Mouse (Mus musculus): ENCODE results near the gene Grem2.

Gene Grem2

DNA sequence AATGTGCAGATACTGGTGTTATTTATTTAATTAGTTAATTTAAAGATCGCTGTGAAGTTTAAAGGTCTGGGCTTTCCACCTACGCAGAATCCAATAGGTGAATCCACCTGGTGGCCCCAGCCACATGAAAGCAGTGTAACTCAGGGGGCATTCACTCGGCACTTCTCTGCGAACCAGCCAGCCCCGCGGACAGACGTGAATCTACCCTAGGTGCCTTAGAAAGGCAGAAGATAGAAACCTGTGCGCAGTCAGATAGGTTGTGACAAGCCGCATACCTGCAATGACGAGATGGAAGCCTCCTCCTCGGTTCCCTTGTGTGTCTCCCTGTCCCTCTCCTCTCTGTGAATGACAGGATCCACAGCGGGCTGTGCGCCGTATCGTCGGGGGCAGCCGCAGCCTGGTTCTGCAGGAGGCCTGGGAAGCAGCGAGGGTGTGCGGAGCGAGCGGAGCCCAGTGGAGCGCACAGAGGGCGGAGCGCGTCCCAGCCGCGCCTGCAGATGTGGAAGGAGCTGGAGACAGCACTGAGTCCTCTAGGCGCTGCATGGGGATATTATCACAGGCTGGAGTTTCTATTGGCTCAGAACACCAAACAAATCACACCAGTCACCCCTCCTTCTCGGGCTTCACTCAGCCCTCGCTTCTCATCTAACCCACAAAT is at the start of gene Grem2:
Gene Grem2 (minus strand): TSS at position 522 of the 658 bp plus-strand sequence.
- no peak for DNase-seq (ENCODE audit: extremely low spot score, low read depth, low spot score)

DNA sequence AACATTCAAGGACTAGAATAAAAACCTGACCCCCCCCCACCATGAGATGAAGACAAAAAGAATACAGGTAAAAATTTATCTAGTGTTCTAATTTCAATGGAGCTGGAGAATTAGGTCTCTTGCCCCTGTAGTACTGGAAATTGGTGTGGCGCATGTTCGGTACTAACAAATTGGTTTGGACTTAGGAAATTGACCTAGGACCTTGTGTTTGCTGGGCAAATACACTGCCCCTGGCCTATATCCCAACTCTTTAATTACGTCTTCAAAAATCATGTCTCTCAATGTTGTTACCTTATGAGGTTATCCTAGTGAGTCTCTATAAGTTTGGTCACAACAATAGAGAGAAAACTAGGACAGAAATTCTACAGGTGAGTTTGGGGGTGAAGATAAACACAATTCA is 38.2 kb upstream of the Grem2 start:
- no peak for DNase-seq (ENCODE audit: extremely low spot score, low read depth, low spot score)

DNA sequence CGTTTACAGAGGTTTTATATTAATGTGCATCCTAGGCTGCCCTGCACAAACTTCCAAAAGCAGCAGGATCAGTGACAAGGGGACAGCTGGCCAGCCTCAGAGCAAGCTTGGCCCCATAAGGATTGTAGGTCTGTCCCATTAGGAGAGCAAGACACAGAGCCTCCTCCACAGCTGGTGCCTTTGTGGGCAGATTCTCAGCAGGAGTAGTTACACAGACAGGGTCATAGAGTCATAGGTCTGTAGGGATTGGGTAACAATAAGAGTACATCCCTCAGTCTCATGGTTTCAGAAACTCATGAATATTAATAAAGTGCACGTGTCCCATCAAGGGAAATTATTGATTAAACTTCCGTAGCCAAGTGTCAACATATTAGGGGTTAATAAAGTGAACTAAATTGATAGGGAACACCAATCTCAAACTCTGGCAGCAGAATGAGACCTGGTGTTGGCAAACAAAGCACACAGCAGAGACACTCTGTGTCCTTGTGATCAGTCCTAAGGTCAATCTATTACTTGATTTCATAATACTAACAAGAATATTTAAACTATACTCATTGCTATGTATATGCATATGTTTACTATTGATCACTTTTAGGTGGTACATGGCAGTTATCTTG is 9.5 kb upstream of the Grem2 start:
- DNase-seq (ENCODE audit: extremely low spot score, low read depth, low spot score), result no peak

DNA sequence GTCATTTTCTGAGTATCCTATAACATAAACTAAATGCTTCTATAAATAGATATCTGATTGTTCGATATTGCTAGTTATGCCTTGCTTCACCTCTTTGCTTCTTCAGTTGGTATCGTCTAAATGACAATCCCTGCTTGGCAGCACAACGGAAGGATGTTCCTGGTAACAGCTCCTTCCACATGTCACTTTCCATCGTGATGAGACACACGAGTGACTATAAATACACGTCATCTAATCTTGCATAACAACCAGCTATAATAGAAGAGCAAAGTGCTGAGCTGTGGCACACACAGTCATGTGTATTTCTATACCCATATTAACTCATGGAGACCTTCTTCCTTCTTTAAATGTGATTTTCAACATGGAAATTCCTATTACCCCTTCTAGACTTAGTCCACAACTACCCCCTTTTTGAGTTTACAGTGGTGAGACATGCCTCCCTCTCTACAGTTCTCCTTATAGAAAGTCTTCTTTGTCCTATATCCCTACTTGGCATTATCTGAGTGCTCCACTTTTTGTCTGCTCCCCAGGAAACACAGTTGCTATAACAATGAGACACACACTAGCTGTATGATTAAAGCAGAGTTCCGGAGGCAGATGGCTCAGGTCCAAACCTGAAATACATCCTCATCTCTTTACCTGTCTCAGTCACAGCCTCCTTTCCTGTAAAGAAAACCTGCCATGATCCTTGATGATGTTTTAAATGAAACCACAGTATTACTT is 8.0 kb upstream of the Grem2 start:
- no peak for DNase-seq (ENCODE audit: extremely low spot score, low read depth, low spot score)

DNA sequence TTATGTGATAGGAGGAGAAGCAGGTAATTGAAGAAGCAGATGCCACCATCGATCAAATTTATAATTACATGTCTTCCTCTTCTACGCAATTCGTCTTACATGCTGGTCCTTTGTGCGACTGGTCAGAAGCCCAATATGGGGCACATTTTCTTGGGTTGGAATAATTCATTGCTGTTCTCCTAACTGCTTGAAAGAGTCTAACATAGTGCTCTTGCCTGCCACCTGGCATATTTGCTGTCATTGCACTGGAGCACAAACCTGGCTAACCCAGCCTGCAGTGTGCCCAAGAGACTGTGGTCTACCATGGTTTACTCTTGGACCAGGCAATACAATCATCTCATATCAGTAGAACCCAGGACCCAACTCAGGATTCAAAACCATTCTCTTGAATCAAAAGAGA is 2.7 kb downstream of the Grem2 start:
- DNase-seq (ENCODE audit: extremely low spot score, low read depth, low spot score), result no peak

DNA sequence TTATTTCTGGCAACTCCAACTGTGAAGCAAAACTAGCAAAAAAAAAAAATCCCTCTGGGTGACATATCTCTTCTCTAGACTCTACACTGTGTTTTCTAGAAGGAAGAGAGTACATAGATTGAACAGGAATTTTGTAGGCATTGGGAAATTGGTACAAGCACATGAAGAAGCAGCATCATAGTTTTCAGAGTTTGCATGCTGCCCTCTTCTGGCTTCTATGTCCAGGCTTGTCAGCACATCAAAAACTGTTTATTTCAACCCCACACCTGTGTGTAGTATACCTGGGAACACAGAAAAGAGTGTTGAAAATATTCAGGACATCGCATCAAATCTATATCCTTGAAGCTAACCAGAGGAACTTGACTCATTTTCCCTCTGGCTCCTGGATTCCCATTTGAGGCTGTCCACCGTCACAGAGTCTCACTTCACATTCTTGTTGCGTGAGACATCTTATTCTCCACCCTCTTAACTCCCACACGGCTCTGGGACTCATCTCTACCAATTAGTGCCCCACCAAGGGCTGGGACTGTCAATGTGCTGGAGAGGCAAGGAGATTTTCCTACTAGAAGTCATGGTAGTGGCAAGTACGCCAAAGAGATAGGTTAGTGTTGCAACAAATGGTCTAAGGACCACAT is 3.3 kb downstream of the Grem2 start:
- no peak for DNase-seq (ENCODE audit: extremely low spot score, low read depth, low spot score)

DNA sequence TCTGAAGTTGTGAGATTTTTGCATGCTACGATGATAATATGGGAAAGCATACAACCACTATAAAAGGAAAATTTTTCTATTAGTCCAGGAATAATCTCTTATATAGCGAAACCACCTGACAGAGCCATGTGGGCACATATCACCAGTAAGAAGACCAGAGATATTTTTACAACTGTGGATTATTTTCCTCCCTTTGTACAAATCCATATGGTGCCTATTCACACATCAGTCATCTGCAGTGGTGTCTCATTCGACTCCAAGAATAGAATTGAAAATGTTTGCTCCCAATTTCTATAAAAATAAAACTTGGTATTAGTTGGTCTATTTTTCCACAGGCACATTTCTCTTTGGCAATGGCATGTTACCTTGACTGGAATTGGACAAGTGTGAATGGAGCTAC is 11.8 kb downstream of the Grem2 start:
- DNase-seq (ENCODE audit: extremely low spot score, low read depth, low spot score), result no peak

DNA sequence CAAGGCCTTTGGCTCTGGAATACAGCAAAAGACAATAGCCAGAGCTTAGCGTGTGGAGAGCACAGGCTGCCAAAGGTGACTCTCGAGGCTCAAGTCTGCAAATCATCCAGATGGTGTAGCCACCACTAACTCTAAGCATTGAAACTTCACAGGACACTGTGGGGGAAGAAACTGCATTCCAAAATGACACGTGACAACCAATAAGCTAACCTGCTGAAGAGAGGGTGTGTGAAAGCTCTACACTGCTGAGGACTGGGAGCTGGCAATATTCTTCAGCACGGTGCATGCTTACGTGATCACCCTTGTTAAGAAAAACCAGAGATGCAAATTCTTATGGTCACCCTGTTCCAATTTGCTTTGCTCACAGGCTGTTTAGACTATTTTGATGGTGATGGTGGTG is 13.4 kb downstream of the Grem2 start:
- DNase-seq (ENCODE audit: extremely low spot score, low read depth, low spot score), result no peak

DNA sequence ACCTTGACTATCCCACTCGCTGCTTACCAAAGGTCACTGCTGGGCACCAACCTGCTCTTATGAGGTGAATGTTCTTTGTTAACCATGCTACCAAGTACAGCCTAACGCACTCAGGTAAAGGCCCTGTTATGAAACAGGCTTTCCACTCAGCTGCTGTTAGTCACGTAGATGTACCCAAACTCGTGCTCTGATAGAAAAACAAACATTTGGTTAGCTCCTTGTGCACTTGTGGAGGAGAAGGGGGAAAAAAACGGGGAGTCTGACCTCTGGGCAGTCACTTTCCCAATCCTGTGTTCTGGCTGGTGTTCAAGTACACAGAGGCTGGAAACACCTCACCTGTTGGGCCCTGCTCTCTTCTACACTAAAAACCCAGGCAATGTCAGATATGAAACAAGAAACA is 14.0 kb downstream of the Grem2 start:
- DNase-seq (ENCODE audit: extremely low spot score, low read depth, low spot score), result no peak

DNA sequence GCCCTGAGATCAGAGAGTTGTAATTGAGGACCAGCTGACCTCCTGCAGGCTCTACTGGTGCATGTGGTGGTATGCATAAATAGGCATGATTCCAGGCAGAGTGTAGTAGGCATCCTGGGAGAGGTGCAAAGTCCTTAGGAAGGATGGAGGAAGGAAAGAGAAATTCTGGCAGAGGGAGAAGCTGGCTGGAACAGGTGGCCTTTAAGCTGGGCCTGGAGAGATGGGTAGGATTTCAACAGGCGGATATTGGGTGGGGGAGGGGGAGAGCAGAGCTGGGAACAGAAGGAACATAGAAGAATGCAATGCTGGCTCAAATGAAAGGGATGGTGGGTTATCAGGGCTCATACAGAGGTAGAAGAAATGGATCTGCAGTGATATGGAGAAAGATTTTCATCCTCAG is 18.9 kb downstream of the Grem2 start:
- DNase-seq (ENCODE audit: extremely low spot score, low read depth, low spot score), result no peak

DNA sequence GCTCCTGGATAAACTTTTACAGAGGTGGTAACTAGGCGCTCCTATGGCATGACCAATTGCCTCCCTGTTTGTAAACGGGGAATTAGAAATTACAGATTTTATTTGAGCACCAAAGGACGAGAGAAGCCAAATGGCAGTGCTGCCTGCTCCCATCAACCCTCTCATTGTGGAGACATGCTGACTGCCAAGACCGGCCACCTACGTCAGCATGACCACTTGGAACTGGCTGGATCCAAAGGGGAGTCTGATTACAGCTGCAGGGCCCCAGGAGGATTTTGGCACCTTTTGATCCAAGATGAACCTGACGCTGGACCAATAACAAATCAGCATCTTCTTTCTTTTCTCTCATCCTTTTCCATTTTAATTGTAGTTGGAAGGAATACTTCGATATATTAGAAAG is 29.1 kb downstream of the Grem2 start:
- DNase-seq (ENCODE audit: extremely low spot score, low read depth, low spot score), result no peak

DNA sequence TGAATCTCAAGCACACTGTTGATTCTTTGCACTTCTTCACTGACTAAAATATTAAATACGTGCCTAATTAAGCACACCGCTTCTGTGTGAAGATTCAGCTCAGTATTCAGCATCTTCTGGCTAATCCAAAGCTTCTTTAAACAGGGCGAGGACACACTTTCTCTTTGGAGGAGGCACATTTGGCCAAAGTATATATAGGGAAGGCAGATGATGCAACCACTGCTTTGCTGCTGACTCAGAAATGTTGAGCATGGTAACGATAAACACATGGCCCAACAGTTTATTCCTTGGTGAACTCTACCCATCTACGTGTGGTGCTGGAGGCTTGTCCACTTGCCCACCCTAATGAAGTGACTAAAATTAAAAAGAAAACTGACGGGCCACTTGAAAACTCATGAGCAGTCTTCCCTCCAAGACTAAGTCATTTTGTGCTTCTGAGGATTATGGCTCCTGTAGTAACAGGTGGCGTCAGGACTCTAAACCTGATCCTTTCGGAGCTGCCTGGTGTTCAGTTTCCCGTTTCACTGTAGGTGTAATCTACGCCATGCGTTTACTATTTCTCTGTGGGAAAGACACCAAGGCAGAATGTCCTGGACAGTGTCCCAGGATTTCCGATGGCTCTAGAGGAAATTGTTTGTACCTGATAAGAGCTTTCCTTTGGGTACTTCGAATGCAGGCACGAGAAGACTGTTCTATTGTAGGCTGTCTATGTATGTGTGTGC is 32.8 kb downstream of the Grem2 start:
- DNase-seq (ENCODE audit: extremely low spot score, low read depth, low spot score), result no peak

DNA sequence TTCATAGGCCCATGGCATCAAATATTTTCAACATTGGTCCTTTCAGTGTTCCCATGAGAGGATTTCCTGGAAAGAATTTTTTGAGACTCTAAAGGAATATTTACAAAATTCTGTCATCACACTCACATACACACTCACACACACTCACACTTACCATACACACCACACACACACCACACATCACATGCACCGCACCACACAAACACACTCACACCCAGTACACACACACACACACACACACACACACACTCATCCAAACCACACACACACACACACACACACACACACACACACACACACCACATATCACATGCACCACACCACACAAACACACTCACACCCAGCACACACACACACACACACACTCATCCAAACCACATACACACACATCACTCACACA is 33.5 kb downstream of the Grem2 start:
- DNase-seq (ENCODE audit: extremely low spot score, low read depth, low spot score), result no peak

DNA sequence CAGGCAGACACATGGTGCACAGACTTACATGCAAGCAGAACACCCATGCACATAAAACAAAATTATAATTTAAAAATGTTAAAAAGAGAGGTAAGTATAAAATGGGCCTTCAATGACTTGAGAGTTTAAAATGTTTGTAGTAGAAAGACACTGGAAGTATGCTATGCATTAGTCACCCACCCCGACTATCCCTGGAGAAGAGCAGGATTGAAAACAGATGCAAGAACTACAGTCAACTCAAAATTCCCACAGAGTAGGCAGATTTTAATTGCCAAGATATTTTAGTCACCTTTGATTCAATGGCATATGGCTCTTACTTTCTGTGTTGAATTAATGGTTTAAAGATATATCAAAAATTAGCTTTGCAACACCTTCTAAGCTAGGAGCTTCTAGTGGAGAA is 39.1 kb downstream of the Grem2 start:
- DNase-seq (ENCODE audit: extremely low spot score, low read depth, low spot score), result no peak

DNA sequence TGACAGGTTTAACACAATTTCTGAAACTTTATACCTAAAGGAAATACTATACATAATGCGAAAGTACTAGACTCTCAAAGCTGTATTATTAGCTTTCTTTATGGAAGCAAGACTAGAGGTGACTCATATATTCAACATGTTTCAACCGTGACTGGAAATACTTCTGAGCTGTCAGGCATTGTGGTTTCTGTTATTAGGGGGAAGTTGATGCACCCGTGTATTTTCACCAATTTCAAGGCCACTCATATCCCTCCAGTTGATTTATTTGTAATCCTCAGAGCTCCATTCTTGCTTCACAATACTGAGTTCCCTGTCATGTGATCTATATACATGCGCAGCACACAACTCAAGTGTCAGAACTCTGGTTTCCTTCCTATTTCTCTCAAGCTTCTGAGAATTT is 46.4 kb downstream of the Grem2 start:
- no peak for DNase-seq (ENCODE audit: extremely low spot score, low read depth, low spot score)

DNA sequence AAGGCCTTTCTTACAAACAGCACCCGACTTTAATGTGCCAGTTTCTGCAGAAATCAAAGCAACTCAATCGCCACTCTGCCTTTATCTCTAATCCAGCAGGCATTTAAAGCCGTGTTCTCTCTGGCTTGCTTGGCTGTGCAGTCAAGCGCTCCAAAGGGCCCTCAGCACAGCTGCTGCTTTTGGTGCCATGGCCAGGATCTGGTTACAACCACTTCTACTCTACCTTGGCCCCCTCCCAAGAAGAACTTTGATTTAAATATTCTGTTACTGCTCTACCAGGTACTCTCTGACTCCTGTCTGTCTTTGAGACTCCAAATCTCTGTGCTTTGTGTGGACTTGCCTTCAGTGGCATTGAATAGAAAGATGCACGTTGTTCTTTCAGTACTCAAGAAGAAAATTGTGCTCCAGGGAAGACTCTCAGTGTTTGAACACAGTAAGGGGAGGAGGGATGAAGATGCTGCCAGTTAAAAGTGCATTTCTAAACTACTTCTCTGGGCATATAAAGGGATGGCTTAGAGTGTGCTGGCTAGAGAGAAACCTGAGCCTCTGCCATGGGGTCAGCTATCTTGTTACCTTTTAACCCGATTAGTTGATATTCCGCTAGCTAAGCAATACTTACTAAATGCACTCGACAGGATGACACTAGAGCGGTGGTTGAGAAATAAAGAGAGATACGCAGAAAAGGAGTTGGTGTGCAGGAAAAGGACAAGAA is 61.1 kb downstream of the Grem2 start:
- no peak for DNase-seq (ENCODE audit: extremely low spot score, low read depth, low spot score)

DNA sequence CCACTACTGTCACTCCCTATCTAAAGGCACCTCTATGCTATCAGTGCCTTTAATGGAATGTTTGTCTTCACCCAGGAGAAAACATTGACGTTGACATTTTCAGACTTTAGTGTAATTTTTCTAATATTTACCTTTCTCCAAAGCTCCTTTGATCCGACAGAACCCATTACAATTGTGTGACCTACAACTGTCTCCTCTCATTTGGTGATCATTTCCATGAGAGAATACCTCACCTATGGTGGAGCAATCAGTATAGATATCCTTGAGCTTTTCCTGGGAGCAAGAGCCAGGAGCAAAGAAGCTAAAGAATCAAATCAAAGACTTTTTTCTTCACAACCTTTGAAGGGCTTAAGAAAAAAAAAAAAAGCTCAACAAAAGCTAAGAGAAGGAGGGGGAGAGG is 65.4 kb downstream of the Grem2 start:
- DNase-seq (ENCODE audit: extremely low spot score, low read depth, low spot score), result no peak

DNA sequence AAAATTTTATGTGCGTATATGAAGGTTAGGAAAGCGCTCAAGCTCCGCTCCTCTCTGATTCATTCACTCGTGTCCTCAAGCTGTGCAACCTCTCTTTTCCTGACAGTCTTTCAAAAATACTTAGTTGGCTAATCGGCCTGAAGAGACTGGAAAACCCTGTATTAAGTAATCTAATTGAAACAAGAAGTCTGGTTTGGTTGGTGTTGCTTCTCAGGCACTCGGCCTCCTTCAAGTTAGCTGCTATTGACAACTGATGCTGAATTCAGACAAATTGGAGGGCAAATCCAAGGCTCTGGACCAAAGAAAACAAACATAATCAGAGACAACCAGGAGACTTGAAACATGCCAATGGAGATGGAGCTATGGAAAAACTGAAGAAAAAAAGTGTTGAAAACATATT is 76.8 kb downstream of the Grem2 start:
- DNase-seq (ENCODE audit: extremely low spot score, low read depth, low spot score), result no peak

DNA sequence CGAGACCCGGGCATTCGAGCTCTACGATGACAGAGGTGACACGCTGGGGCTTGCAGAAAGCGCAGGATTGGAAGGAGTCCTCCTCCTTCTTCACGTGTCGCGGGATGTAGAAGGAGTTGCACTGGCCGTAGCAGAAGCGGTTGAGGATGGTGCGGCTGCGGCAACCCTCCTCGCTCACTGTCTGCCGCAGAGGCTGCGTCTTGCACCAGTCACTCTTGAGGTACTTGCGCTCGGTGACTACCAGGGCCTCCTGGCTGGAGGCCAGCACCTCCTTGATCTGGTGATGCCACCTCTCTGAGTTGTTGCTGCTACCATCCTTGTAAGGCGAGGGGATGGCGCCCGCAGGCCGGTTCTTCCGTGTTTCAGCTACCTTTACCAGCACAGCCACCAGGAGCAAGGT is 84.8 kb downstream of the Grem2 start:
- no peak for DNase-seq (ENCODE audit: extremely low spot score, low read depth, low spot score)

DNA sequence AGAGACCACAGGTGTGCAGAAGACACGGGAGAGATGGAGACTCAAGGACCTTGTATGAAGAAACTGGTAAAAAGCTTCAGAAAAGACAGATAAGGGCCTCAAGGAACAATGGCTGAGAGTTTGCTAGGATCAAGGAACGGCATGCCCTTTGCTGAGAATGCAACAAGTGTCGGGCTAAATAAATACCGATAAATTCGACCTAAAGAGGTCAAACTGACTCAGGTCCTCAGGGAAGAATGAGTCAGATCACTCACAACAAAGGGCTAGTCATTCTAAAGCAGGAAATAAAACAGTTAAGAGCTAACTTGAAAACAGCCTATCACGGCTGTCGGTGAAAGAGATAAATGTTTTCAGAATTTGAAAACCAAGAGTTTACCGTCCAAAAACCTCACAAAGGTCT is 95.1 kb downstream of the Grem2 start:
- no peak for DNase-seq (ENCODE audit: extremely low spot score, low read depth, low spot score)

DNA sequence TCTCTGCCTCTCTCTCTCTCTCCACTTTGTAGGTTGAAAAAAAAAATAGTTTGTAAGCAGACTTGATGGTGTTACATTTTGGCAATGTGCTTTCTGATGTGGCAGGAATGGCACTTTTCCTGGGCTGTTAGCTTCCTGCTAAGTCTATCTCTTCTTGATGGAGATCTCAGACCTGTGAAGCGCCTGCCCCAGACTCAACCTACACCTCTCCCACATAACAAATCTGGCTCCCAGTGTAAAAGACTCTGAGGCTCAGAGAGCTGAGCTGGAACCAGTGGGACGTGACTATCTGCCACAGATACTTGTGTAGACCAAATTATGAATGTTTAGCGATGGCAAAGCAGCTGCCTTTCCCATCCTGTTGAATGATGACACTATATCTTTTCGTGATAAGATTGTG is 109.8 kb downstream of the Grem2 start:
- DNase-seq (ENCODE audit: extremely low spot score, low read depth, low spot score), result no peak

Measured in hindlimb bud, embryonic 11.5 days (tissue).